Mouse (Mus musculus) myocyte (in vitro differentiated cells): ENCODE measurements around the gene Capn12. TPM values are rescaled to one million over a fixed set of nuclear protein-coding genes. Genes with fewer than 3 reads are reported as not detected.

Source experiments
- H3K27me3 ChIP-seq: one replicate; pipeline ENCODE4 v1.6.1; 2011; ENCODE audit not compliant: control insufficient read depth, insufficient read depth, insufficient read length
- H3K36me3 ChIP-seq: one replicate; pipeline ENCODE4 v1.6.1; 2011; ENCODE audit not compliant: control insufficient read depth, insufficient read depth
- H3K4me2 ChIP-seq: one replicate; pipeline ENCODE4 v1.6.1; 2011; ENCODE audit warnings: low read depth, control low read depth
- H3K4me3 ChIP-seq: one replicate; pipeline ENCODE4 v1.5.1; 2011; ENCODE audit warnings: mild to moderate bottlenecking, control low read depth, moderate library complexity
- H3K79me2 ChIP-seq: one replicate; pipeline ENCODE4 v1.6.1; 2011; ENCODE audit not compliant: control insufficient read depth, insufficient read depth
- H3ac ChIP-seq: one replicate; pipeline ENCODE4 v1.6.1; 2011; ENCODE audit not compliant: control insufficient read depth, insufficient read length
- CEBPB ChIP-seq: IDR thresholded peaks from 2 replicates; pipeline ENCODE4 v1.6.1; 2011; ENCODE audit warnings: mild to moderate bottlenecking, moderate library complexity; ENCODE audit not compliant: poor library complexity, insufficient read depth, severe bottlenecking
- E2F4 ChIP-seq: IDR thresholded peaks from one replicate; pipeline ENCODE4 v1.6.1; 2011; ENCODE audit warnings: mild to moderate bottlenecking, control low read depth, moderate library complexity; ENCODE audit not compliant: insufficient read depth
- MAX ChIP-seq: IDR thresholded peaks from one replicate; pipeline ENCODE4 v1.6.1; 2011; ENCODE audit warnings: low read depth, mild to moderate bottlenecking, control low read depth
- MYOD1 ChIP-seq, 3 experiments: IDR thresholded peaks; one replicate each; pipeline ENCODE4 v1.6.1; 2011; ENCODE audit warnings: control low read depth in 2 of 3, low read depth in 2 of 3, mild to moderate bottlenecking in 2 of 3, moderate library complexity in 1 of 3; ENCODE audit not compliant: insufficient read length in 2 of 3, control insufficient read depth in 1 of 3
- MYOG ChIP-seq, 3 experiments: IDR thresholded peaks; one replicate each; pipeline ENCODE4 v1.6.1; 2011; ENCODE audit warnings: control low read depth in 2 of 3, low read depth in 2 of 3, mild to moderate bottlenecking in 2 of 3; ENCODE audit not compliant: insufficient read length in 2 of 3, control insufficient read depth in 1 of 3, insufficient read depth in 1 of 3
- POLR2A ChIP-seq: IDR thresholded peaks from one replicate; pipeline ENCODE4 v1.6.1; 2011; ENCODE audit warnings: low read depth, mild to moderate bottlenecking, control low read depth, moderate library complexity; ENCODE audit not compliant: insufficient read length
- POLR2AphosphoS2 ChIP-seq: IDR thresholded peaks from one replicate; pipeline ENCODE4 v1.6.1; 2011; ENCODE audit warnings: low read depth, control low read depth; ENCODE audit not compliant: insufficient read length
- REST ChIP-seq: IDR thresholded peaks from one replicate; pipeline ENCODE4 v1.6.1; 2011; ENCODE audit warnings: mild to moderate bottlenecking, control low read depth, moderate library complexity; ENCODE audit not compliant: insufficient read depth, insufficient read length
- SRF ChIP-seq: IDR thresholded peaks from one replicate; pipeline ENCODE4 v1.6.1; 2011; ENCODE audit warnings: low read depth; ENCODE audit not compliant: control insufficient read depth, insufficient read length
- TCF12 ChIP-seq: IDR thresholded peaks from one replicate; pipeline ENCODE4 v1.6.1; 2011; ENCODE audit warnings: mild to moderate bottlenecking, control low read depth; ENCODE audit not compliant: poor library complexity, insufficient read depth, severe bottlenecking
- TCF3 ChIP-seq: IDR thresholded peaks from one replicate; pipeline ENCODE4 v1.6.1; 2011; ENCODE audit warnings: low read depth, control low read depth; ENCODE audit not compliant: insufficient read length
- USF1 ChIP-seq: IDR thresholded peaks from one replicate; pipeline ENCODE4 v1.6.1; 2011; ENCODE audit warnings: low read depth, mild to moderate bottlenecking, control low read depth, moderate library complexity
- polyA plus RNA-seq: library from polyadenylated mRNA; unstranded; fragments of >200 nt; fragmentation: generic; extraction: Trizol; gene quantifications from one replicate; pipeline ENCODE4 v1.2.1, GENCODE M21; 2012; ENCODE audit warnings: missing spikeins

The Capn12 gene
- polyA plus RNA-seq, 1 experiment: 0.24 TPM

- H3K79me2 ChIP-seq: peaks cover 45% of the 10 kb centered on the region
- H3K27me3 ChIP-seq: no peaks in the 10 kb centered on the region
- H3ac ChIP-seq: no peak overlapping the region
- H3K4me3 ChIP-seq: no peak overlapping the region
- no peak overlapping the region for H3K4me2 ChIP-seq
- TF ChIP-seq MYOG (IDR thresholded peaks at IDR 0.05; ENCODE audit: control insufficient read depth in 1 of 3, insufficient read depth in 1 of 3, insufficient read length in 2 of 3, low read depth in 2 of 3) (peak in 1 of 3 experiments; percentile 36), MYOD1 (IDR thresholded peaks at IDR 0.05; ENCODE audit: control insufficient read depth in 1 of 3, insufficient read length in 2 of 3, low read depth in 2 of 3) (peak in 2 of 3 experiments; percentile 56 to 77), E2F4 (no peak), USF1 (no peak)
- peaks cover 38% of the 10 kb centered on the region for H3K36me3 ChIP-seq
Measured at GRCm38 (mm10) chr7:28918540-28918939, 37.3 kb downstream of the Capn12 start.

- Histone ChIP-seq H3K4me2 (no peak overlapping the region), H3K36me3 (peaks cover 31% of the 10 kb centered on the region)
Measured at GRCm38 (mm10) chr7:28919815-28920214, 38.6 kb downstream of the Capn12 start.

GRCm38 (mm10) chr7:28921178-28921577, 40.0 kb downstream of the Capn12 start:
- TF ChIP-seq TCF3: no peak
- no peak for TF ChIP-seq MAX
- TF ChIP-seq CEBPB: no peak
- TF ChIP-seq REST: no peak
- TF ChIP-seq TCF12: no peak
- TF ChIP-seq MYOD1 (IDR thresholded peaks at IDR 0.05; ENCODE audit: control insufficient read depth in 1 of 3, insufficient read length in 2 of 3, low read depth in 2 of 3): no peak
- no peak for TF ChIP-seq POLR2A
- TF ChIP-seq E2F4: no peak
- Histone ChIP-seq H3K79me2 (peaks cover 69% of the 10 kb centered on the region), H3K36me3 (peaks cover 18% of the 10 kb centered on the region), H3ac (no peak overlapping the region), H3K27me3 (no peaks in the 10 kb centered on the region), H3K4me2 (no peak overlapping the region), H3K4me3 (no peak overlapping the region)

More at GRCm38 (mm10) chr7:28919815-28920214, 38.6 kb downstream of the Capn12 start:
- TF ChIP-seq MYOG (IDR thresholded peaks at IDR 0.05; ENCODE audit: control insufficient read depth in 1 of 3, insufficient read depth in 1 of 3, insufficient read length in 2 of 3, low read depth in 2 of 3) (peak in 2 of 3 experiments; percentile 34 to 78), POLR2AphosphoS2 (no peak), TCF12 (peak; percentile 30), SRF (no peak), POLR2A (no peak), E2F4 (no peak), REST (no peak), TCF3 (no peak), CEBPB (no peak), MAX (no peak), USF1 (no peak), MYOD1 (IDR thresholded peaks at IDR 0.05; ENCODE audit: control insufficient read depth in 1 of 3, insufficient read length in 2 of 3, low read depth in 2 of 3) (peak; percentile 7 to 41 (median 21))
- no peaks in the 10 kb centered on the region for H3K27me3 ChIP-seq
- H3K79me2 ChIP-seq: peaks cover 58% of the 10 kb centered on the region
- no peak overlapping the region for H3ac ChIP-seq
- H3K4me3 ChIP-seq: no peak overlapping the region

GRCm38 (mm10) chr7:28921722-28922465, 40.7 kb downstream of the Capn12 start:
- no peak overlapping the region for H3ac ChIP-seq
- TF ChIP-seq USF1 (no peak), REST (no peak), POLR2AphosphoS2 (peak; percentile 30), POLR2A (peak; percentile 29), TCF12 (no peak), MAX (no peak), E2F4 (no peak), MYOG (IDR thresholded peaks at IDR 0.05; ENCODE audit: control insufficient read depth in 1 of 3, insufficient read depth in 1 of 3, insufficient read length in 2 of 3, low read depth in 2 of 3) (peak in 1 of 3 experiments; percentile 9), CEBPB (no peak), SRF (no peak), MYOD1 (IDR thresholded peaks at IDR 0.05; ENCODE audit: control insufficient read depth in 1 of 3, insufficient read length in 2 of 3, low read depth in 2 of 3) (no peak), TCF3 (no peak)
- no peaks in the 10 kb centered on the region for H3K27me3 ChIP-seq
- H3K4me2 ChIP-seq: no peak overlapping the region
- no peak overlapping the region for H3K4me3 ChIP-seq
- H3K36me3 ChIP-seq: peaks cover 13% of the 10 kb centered on the region
- peaks cover 76% of the 10 kb centered on the region for H3K79me2 ChIP-seq

- peaks cover 82% of the 10 kb centered on the region for H3K79me2 ChIP-seq
- no peak overlapping the region for H3K4me3 ChIP-seq
- H3K27me3 ChIP-seq: no peaks in the 10 kb centered on the region
- no peak for TF ChIP-seq E2F4
- no peak for TF ChIP-seq SRF
- no peak for TF ChIP-seq MAX
- TF ChIP-seq USF1: no peak
- no peak for TF ChIP-seq TCF3
- TF ChIP-seq MYOD1 (IDR thresholded peaks at IDR 0.05; ENCODE audit: control insufficient read depth in 1 of 3, insufficient read length in 2 of 3, low read depth in 2 of 3): no peak
- no peak for TF ChIP-seq REST
- no peak for TF ChIP-seq CEBPB
- TF ChIP-seq POLR2AphosphoS2: no peak
- TF ChIP-seq MYOG (IDR thresholded peaks at IDR 0.05; ENCODE audit: control insufficient read depth in 1 of 3, insufficient read depth in 1 of 3, insufficient read length in 2 of 3, low read depth in 2 of 3): no peak
- no peak for TF ChIP-seq TCF12
- TF ChIP-seq POLR2A: no peak
- peak overlapping the region; percentile 93 for H3K4me2 ChIP-seq
- H3K36me3 ChIP-seq: peaks cover 13% of the 10 kb centered on the region
- no peak overlapping the region for H3ac ChIP-seq
Measured at GRCm38 (mm10) chr7:28922606-28923005, 41.4 kb downstream of the Capn12 start.
